Mouse (Mus musculus) brain, embryonic 14.5 days (tissue): ENCODE results near the gene Tdrd5.

Experiments used
- CTCF ChIP-seq: fragments of 200-500 bp; IDR thresholded peaks from 2 replicates; pipeline ENCODE4 v1.5.1; 2012; ENCODE audit warnings: inconsistent platforms, mild to moderate bottlenecking, moderate library complexity, borderline replicate concordance; ENCODE audit not compliant: insufficient read depth, insufficient read length; ENCODE audit errors: extremely low read depth
- POLR2A ChIP-seq: fragments of 200-500 bp; IDR thresholded peaks from 2 replicates; pipeline ENCODE4 v1.6.1; 2012; ENCODE audit warnings: mild to moderate bottlenecking, inconsistent platforms, borderline replicate concordance; ENCODE audit not compliant: poor library complexity, insufficient read depth, insufficient read length, severe bottlenecking; ENCODE audit errors: extremely low read depth

- TF ChIP-seq CTCF = peak; percentile 85
- no peak for TF ChIP-seq POLR2A
These were observed 74.0 kb downstream of the Tdrd5 start for GRCm38 (mm10) chr1:156229448-156229847.
